Mouse (Mus musculus): ENCODE data around the gene Majin. TPM values are rescaled to one million over a fixed set of nuclear protein-coding genes. Genes with fewer than 3 reads are reported as not detected.

Majin gene
- total RNA-seq, 1 experiment from 2014 or later, result not detected

DNA sequence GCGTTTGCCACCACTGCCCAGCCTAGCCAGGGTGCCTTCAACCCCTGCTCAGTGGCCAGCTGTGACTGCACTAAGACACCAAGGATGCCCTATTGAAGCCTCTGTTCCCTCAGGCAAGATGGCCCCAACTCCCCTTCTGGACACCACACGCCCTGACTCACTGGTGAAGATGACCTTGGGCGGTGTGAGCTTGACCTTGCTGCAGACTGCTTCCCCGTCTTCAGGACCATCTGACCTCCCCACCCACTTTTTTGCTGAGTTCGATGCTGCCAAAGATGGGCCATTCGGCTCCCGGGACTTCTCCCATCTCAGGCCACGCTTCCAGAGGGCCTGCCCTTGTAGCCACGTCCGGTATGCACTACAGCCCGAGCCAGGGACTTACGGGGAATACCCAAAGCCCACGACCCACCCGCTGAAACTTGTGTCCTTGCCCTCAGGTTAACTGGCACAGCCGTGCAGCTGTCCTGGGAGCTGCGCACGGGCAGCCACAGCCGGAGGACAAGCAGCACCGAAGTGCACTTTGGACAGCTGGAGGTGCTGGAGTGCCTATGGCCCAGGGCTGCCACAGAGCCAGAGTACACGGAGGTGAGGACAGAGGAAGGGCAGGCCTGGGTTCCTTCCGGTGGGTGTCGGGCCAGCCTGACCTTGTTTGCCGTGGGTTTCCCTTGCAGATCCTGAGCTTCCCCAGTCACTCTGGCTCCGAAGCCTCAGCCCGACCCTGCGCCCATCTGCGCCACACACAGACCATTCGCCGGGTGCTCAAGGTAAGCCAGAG, 63.5 kb downstream of the Majin start:
- ATAC-seq (ENCODE audit: extremely low read depth, insufficient number of reproducible peaks, low FRiP score, poor library complexity, severe bottlenecking), result no peak

DNA sequence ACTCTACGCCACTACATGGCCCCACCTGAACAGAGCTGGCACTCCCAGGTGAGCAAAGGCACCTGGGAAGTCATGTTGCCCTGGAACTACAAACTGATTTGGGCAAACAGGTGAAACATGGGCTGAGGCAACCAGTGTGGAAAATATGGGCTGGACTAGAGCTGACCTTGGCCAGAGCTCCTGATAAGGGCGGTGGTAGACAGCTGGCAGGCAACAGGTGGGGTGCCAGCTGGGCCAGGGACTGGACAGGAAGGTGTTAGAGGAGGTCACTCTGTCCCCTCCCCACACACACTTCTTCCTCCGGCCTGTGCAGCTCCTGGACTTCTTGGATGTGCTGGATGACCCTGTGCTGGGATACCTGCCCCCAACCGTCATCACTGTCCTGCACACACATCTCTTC, 68.8 kb downstream of the Majin start:
- no peak for ATAC-seq (ENCODE audit: extremely low read depth, insufficient number of reproducible peaks, low FRiP score, poor library complexity, severe bottlenecking)

DNA sequence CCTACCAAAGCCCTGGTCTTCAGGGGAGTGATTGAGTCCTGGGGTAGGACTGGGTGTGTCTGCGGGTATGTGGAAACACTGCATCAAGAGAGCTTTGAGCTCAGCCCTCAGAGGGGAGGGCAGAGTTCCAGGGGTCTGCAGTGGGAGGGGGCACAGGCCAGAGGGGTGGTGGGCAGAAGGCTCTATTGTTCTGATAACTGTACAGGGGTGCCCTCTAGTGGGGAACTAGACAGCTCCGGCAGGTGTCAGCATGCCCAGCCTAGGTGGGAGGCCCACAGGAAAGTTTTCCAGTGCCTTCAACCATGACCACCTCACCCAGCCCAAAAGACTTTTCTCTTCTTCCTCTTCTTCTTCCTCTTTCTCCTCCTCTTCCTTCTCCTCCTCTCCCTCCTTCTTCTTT, 76.2 kb downstream of the Majin start:
- ATAC-seq (ENCODE audit: extremely low read depth, insufficient number of reproducible peaks, low FRiP score, poor library complexity, severe bottlenecking), result no peak

DNA sequence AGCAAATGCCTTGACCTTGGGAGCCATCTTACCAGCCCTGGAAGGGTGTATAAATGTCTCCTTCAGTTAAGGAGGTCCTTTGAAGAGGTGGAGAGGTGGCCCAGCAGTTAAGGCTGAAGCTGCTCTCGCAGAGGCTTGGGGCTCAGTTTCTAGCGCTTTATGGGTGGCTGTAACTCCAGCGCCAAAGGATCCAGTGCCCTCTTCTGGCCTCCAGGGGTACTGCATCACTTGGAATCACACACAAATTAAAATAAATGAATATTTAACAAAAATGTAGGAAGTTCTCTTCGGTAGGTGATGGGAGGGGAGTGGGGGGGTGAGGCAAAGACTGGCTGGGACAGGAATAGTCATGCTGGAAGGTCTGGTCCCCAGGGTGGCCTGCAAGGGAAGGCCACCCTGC, 76.8 kb downstream of the Majin start:
- ATAC-seq (ENCODE audit: extremely low read depth, insufficient number of reproducible peaks, low FRiP score, poor library complexity, severe bottlenecking), result no peak

DNA sequence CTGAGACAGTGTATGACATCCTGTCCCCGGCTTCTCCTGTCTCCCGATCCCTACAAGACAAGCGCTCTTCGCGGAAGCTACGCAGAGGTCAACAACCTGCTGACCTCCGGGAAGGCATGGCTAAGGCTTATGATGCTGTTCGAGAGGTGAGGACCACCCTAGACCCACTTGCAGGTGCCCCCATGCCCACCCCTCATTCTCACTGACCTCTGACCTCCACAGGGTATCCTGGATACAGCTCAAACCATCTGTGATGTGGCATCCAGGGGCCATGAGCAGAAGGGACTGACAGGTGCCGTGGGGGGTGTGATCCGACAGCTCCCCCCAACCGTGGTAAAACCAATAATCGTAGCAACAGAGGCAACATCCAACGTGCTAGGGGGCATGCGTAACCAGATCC, 77.2 kb downstream of the Majin start:
- ATAC-seq (ENCODE audit: extremely low read depth, insufficient number of reproducible peaks, low FRiP score, poor library complexity, severe bottlenecking), result no peak

- ATAC-seq (ENCODE audit: extremely low read depth, insufficient number of reproducible peaks, low FRiP score, poor library complexity, severe bottlenecking), result peak; percentile 69
Observed at GRCm38 (mm10) chr19:6262222-6262621, 78.0 kb downstream of the Majin start.

DNA sequence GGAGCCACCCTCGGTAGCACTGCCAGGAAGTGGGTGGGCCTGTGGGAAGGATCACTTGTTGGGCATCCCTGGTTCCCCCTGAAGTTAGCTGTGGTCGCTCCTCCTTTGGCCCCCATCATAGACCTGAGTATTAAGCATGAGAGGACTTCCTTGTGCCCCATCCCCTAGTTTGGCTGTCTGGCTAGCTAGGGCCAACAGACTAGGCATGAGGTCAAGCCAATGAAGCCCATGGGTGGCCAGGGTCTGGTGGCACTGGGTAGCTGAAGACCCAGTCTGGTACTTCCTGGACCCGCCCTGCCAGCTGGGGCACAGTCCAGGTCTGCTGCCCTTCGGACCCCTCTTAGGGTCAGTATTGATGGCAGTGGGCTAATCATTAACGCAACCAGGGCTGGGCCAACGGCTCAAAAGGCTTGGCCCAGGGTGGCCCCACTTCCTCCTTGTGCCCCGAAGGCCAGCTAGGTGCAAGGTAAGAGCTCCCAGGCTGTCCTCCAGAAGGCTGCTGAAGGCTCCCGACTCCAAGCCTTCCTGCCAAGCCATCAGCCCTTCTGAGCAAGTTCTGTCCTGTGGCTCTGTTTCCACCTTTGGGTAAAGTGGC, 78.7 kb downstream of the Majin start:
- no peak for ATAC-seq (ENCODE audit: extremely low read depth, insufficient number of reproducible peaks, low FRiP score, poor library complexity, severe bottlenecking)

GRCm38 (mm10) chr19:6264200-6264599, 80.0 kb downstream of the Majin start:
- ATAC-seq (ENCODE audit: extremely low read depth, insufficient number of reproducible peaks, low FRiP score, poor library complexity, severe bottlenecking), result no peak

DNA sequence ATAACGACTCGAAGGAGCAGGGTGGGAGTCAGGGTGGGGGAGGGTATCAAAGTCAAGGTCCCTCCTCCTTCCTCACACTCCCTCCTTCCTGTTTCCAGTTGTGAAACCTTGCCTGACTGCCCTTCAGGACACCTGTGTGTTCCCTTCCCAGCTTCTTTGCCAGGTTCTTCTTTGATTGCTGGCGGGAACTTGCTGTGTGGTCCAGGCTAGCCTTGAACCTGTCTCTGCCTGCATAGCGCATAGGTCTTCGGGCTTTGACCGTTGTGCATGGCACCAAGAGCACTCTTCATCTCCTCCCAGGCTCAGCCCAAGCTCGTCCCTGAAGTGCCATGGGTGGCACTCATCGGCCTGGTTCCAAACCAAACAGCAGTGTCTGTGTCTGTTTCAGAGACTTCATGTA, 80.8 kb downstream of the Majin start:
- ATAC-seq (ENCODE audit: extremely low read depth, insufficient number of reproducible peaks, low FRiP score, poor library complexity, severe bottlenecking), result no peak

DNA sequence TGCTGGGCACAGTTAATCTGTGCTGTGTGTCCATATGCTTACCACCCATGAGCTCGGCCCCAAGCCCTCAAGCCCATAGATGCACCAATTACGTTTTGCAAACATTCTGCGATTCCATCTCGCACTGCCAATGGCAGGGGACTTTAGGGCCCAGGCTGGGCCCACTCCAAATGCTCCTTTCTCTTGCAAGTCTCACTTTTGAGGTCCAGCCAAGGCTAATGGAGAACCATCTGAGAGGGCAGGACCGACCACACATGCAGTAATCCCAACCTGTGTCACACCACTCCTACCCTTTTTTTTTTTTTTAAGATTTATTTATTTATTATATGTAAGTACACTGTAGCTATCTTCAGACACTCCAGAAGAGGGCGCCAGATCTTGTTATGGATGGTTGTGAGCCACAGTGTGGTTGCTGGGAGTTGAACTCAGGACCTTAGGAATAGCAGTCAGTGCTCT, 81.6 kb downstream of the Majin start:
- no peak for ATAC-seq (ENCODE audit: extremely low read depth, insufficient number of reproducible peaks, low FRiP score, poor library complexity, severe bottlenecking)

DNA sequence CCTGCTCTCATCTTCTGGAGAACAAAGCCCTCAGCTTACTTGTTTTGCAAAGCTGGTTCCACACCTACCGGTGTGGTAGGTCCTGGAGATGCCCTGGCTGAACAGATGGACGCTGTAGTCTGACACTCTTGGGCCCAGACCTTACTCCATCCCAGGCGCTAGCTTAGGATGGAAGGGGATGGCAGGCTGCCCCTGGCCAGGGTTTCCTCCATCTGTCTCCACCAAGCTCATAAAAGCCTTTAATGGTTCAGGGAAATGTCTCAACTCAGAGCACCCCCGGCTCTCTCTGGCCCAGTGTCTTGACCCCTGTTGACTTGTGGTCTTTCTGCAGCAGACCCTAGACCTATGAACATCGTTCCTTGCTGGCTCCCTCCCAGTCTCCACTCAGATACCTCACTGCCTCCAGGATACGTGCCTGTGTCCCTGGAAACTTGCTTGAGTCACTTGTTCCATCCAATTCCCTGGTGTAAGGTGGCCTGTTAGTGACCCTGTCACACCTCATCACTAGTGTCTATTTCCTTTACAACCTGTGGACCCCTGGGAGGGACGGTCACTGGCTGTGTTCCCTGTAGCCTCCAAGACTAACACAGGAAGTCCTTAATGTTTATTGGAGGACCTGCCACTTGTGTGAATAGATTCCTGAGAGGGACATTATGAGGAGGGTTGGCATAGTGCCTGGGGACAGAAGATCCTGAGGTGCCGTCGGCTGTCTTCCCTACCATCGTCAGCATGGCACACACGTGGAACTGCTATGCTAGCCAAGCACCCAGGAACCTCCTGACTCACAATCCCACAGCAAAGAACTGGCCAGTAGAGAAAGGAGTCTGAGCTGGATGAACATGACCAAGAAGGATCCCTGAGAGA, 83.3 kb downstream of the Majin start:
- no peak for ATAC-seq (ENCODE audit: extremely low read depth, insufficient number of reproducible peaks, low FRiP score, poor library complexity, severe bottlenecking)

DNA sequence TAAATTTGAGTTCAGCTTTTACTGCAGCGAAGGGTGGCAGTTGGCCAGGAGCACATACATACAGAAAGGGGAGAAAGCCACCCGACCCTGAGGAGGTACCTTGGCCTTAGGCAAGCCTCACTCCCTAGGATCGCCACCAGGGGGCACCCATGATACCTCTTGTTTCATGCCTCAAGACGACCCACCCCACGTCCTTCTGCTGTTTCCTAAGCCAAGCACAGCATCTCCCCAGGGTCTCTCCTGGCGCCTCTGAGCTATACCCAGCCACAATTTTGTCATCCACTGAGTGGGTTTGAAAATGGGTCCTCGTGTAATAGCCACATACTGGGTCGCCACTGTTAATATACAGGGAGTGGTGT, 84.0 kb downstream of the Majin start:
- peak; percentile 85 for ATAC-seq (ENCODE audit: extremely low read depth, insufficient number of reproducible peaks, low FRiP score, poor library complexity, severe bottlenecking)

GRCm38 (mm10) chr19:6268670-6269132, 84.5 kb downstream of the Majin start:
- ATAC-seq (ENCODE audit: extremely low read depth, insufficient number of reproducible peaks, low FRiP score, poor library complexity, severe bottlenecking), result peak; percentile 35

DNA sequence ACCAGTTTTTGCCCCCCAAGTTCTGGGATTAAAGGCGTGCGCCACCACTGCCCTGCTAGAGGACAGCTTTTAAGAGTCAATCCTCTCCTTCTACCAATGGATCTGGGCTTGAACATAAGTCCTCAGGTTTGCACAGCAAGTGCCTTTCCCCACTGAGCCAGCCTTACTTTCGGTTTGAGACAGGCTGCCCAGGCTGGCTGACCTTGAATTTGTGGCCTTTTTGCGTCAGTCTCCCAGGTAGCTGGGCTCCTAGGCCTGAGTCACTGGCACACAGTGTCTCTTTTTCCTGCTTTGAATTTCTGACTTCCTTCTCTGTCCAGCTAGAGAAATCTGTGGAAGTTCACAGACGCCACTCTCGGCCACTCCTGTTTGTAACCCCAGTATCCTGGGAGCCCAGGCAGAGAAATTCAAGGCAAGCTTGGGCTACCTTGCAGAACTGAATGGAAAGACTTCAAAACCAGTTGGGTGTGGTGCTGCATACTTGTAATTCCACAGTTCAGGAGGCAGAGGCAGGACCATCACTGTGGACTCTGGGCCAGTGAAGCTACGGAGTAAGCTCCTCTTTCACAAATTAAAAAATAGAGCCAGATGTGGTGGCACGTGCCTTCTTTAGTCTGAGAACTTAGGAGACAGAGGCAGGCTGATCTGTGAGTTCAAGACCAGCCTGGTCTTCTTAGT, 85.7 kb downstream of the Majin start:
- no peak for ATAC-seq (ENCODE audit: extremely low read depth, insufficient number of reproducible peaks, low FRiP score, poor library complexity, severe bottlenecking)

- no peak for ATAC-seq (ENCODE audit: extremely low read depth, insufficient number of reproducible peaks, low FRiP score, poor library complexity, severe bottlenecking)
Observed at GRCm38 (mm10) chr19:6270661-6271060, 86.5 kb downstream of the Majin start.

DNA sequence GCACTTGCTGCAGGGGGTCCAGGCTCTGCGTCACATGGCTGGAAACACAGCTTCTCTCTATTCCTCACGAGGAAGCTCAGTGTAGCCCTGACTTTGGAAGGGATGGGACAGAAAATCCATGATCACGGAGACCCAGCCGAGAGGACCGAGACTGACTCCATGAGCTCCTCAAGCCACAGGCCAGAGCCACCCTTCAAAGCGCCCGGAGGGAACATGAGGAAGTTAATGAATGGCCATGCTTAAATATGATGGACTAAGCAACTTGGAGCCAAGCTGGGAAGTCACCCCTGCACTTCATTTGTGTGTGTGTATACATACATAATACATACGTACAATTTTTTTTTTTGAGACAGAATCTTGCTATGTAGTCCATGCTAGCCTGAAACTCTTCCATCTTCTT, 87.0 kb downstream of the Majin start:
- ATAC-seq (ENCODE audit: extremely low read depth, insufficient number of reproducible peaks, low FRiP score, poor library complexity, severe bottlenecking), result no peak

DNA sequence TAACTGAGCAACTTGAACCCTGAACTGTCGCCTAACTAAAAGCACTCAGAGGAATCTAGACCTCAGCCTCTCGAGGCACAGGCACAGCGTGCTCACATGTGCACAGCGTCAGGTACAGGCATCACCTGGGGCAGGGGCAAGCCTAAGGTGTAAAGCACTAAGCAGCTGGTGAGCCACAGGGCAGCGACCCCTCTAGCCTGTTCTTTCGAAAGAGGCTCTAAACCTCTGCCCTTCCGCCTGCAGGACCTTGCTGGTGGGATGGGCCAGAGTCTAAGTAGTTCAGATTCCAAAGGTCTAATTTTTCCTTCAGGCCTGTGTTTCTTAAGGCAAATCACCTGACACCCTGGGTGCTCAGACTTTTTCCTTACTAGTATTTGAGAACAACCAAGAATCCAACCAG, 87.9 kb downstream of the Majin start:
- no peak for ATAC-seq (ENCODE audit: extremely low read depth, insufficient number of reproducible peaks, low FRiP score, poor library complexity, severe bottlenecking)

DNA sequence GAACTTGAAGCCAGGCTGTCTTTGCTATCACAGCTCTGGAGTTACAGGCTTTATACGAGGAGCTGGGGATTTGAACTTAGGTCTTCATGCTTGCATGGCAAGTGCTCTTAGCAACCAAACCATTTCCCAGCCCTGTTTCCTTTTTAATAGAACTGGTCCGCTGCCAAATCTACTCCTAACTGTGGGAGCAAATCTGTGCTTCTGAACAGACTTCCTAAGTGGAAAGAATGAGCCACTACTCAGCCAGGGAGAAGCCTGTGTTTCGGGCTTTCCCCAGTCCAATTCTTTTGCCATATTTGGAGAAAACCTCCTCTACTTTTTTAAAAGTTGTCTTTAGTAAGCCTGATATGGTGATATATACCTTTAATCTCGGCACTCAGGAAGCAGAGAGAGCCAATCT, 88.5 kb downstream of the Majin start:
- no peak for ATAC-seq (ENCODE audit: extremely low read depth, insufficient number of reproducible peaks, low FRiP score, poor library complexity, severe bottlenecking)

- no peak for ATAC-seq (ENCODE audit: extremely low read depth, insufficient number of reproducible peaks, low FRiP score, poor library complexity, severe bottlenecking)
Observed at GRCm38 (mm10) chr19:6273592-6273991, 89.4 kb downstream of the Majin start.

Data from neutrophil, adult 5-6 weeks (primary cell).